Mouse (Mus musculus) midbrain, embryonic 16.5 days (tissue): Measurements from ENCODE around the gene Cdr2. TPM values are rescaled to one million over a fixed set of nuclear protein-coding genes. Genes with fewer than 3 reads are reported as not detected.
"Not testable (repeated sequence)": the region's sequence is repeated elsewhere in the genome, so short reads cannot be mapped to it uniquely, and the experiment has no call there.

ENCODE experiments used
- ATAC-seq: fragments of 200-750 bp; cut with Nextera tagmentation; 2 replicates; pipeline ENCODE4 v1.8.0; 2017; ENCODE audit warnings: moderate TSS enrichment
- H3K27ac ChIP-seq: fragments of 300-500 bp; sonication (generic); 2 replicates; pipeline ENCODE4 v1.5.1; 2014; ENCODE audit warnings: mild to moderate bottlenecking, low read length, mixed read lengths
- H3K27me3 ChIP-seq: fragments of 300-500 bp; sonication (generic); 2 replicates; pipeline ENCODE4 v1.6.1; 2014; ENCODE audit warnings: low read depth, low read length, mixed read lengths; ENCODE audit not compliant: control insufficient read depth, insufficient read depth
- H3K36me3 ChIP-seq: fragments of 300-500 bp; sonication (generic); 2 replicates; pipeline ENCODE4 v1.6.1; 2014; ENCODE audit warnings: mild to moderate bottlenecking, low read length, moderate library complexity, mixed read lengths; ENCODE audit not compliant: control insufficient read depth, insufficient read depth
- H3K4me1 ChIP-seq: fragments of 300-500 bp; sonication (generic); 2 replicates; pipeline ENCODE4 v1.6.1; 2014; ENCODE audit warnings: mild to moderate bottlenecking, low read length, mixed read lengths; ENCODE audit not compliant: control insufficient read depth, insufficient read depth
- H3K4me2 ChIP-seq: fragments of 300-500 bp; sonication (generic); 2 replicates; pipeline ENCODE4 v1.6.1; 2014; ENCODE audit warnings: mild to moderate bottlenecking, low read length, mixed read lengths
- H3K4me3 ChIP-seq: fragments of 300-500 bp; sonication (generic); 2 replicates; pipeline ENCODE4 v1.5.1; 2014; ENCODE audit warnings: low read depth, mild to moderate bottlenecking, low read length, moderate library complexity, mixed read lengths
- H3K9ac ChIP-seq: fragments of 300-500 bp; sonication (generic); 2 replicates; pipeline ENCODE4 v1.6.1; 2014; ENCODE audit warnings: low read depth, low read length, mixed read lengths
- H3K9me3 ChIP-seq: fragments of 300-500 bp; sonication (generic); replicated peaks from 2 replicates; pipeline ENCODE4 v1.6.1; 2014; ENCODE audit warnings: mild to moderate bottlenecking, low read length, mixed read lengths; ENCODE audit not compliant: control insufficient read depth, poor library complexity, severe bottlenecking
- WGBS: fragments of 180-500 bp; shearing (Covaris S2); extraction: QIAGEN DNeasy Blood & Tissue Kit; methylation state at CpG from one replicate; pipeline ENCODE4 v1.1.7; 2014; 5-methylcytosine and 5-hydroxymethylcytosine counted together
- polyA plus RNA-seq: library from polyadenylated mRNA; unstranded; fragments of >200 nt; fragmentation: Nextera tagmentation; extraction: Ambion mirVana; gene quantifications from 2 replicates; pipeline ENCODE4 v1.2.1, GENCODE M21; 2015

The Cdr2 gene
- polyA plus RNA-seq: 12.6 and 14.6 TPM in 2 replicates

- Histone ChIP-seq H3K9ac (peak within 1 kb of the TSS; percentile 76), H3K27me3 (no peaks in the 10 kb centered on the region), H3K4me3 (peak within 1 kb of the TSS; percentile 97), H3K27ac (peak within 1 kb of the TSS; percentile 78), H3K4me1 (peaks cover 25% of the 10 kb centered on the region), H3K36me3 (no peaks in the 10 kb centered on the region), H3K9me3 (no peaks in the 10 kb centered on the region), H3K4me2 (peak within 1 kb of the TSS; percentile 96)
- ATAC-seq: peak; percentile 98
- under 1% methylated on average over 46 of the region's 46 CpGs for WGBS
These were observed at the start of gene Cdr2, which contains the start of gene Mfsd13b for GRCm38 (mm10) chr7:120982200-120982841. Gene Cdr2, minus strand, starts transcription at chr7:120982312. Gene Mfsd13b, plus strand, starts transcription at chr7:120982509.

GRCm38 (mm10) chr7:121029947-121030346 lies 47.8 kb upstream of the Cdr2 start:
- not testable (repeated sequence) for ATAC-seq, H3K9me3 ChIP-seq, H3K36me3 ChIP-seq, H3K4me3 ChIP-seq, H3K27ac ChIP-seq, H3K4me1 ChIP-seq, H3K9ac ChIP-seq, H3K4me2 ChIP-seq, H3K27me3 ChIP-seq

GRCm38 (mm10) chr7:121026300-121026699 lies 44.2 kb upstream of the Cdr2 start:
- Histone ChIP-seq H3K9ac (no peak overlapping the region), H3K36me3 (no peaks in the 10 kb centered on the region), H3K9me3 (no peaks in the 10 kb centered on the region), H3K4me3 (no peak overlapping the region), H3K4me1 (no peaks in the 10 kb centered on the region), H3K4me2 (no peak overlapping the region), H3K27me3 (no peaks in the 10 kb centered on the region), H3K27ac (no peak overlapping the region)
- no peak for ATAC-seq
- 68% methylated on average over 3 of the region's 3 CpGs for WGBS

GRCm38 (mm10) chr7:121025221-121026008 lies 43.3 kb upstream of the Cdr2 start:
- 82% methylated on average over 6 of the region's 6 CpGs for WGBS
- no peak overlapping the region for H3K4me3 ChIP-seq
- H3K4me1 ChIP-seq: no peaks in the 10 kb centered on the region
- no peak overlapping the region for H3K9ac ChIP-seq
- no peaks in the 10 kb centered on the region for H3K36me3 ChIP-seq
- H3K4me2 ChIP-seq: no peak overlapping the region
- H3K9me3 ChIP-seq: no peaks in the 10 kb centered on the region
- H3K27ac ChIP-seq: no peak overlapping the region
- ATAC-seq: no peak
- no peaks in the 10 kb centered on the region for H3K27me3 ChIP-seq

- no peaks in the 10 kb centered on the region for H3K27me3 ChIP-seq
- 40% methylated on average over 8 of the region's 8 CpGs for WGBS
These were observed 38.2 kb upstream of the Cdr2 start for GRCm38 (mm10) chr7:121020277-121020676.

GRCm38 (mm10) chr7:121018778-121019177 lies 36.7 kb upstream of the Cdr2 start:
- no peaks in the 10 kb centered on the region for H3K4me1 ChIP-seq
- H3K9me3 ChIP-seq: no peaks in the 10 kb centered on the region
- H3K36me3 ChIP-seq: no peaks in the 10 kb centered on the region
- H3K27me3 ChIP-seq: no peaks in the 10 kb centered on the region
- H3K4me3 ChIP-seq: no peak overlapping the region
- 91% methylated on average over 3 of the region's 3 CpGs for WGBS
- ATAC-seq: no peak
- no peak overlapping the region for H3K27ac ChIP-seq
- H3K9ac ChIP-seq: no peak overlapping the region
- H3K4me2 ChIP-seq: no peak overlapping the region

More at GRCm38 (mm10) chr7:121020277-121020676, 38.2 kb upstream of the Cdr2 start:
- Histone ChIP-seq H3K36me3 (no peaks in the 10 kb centered on the region), H3K27ac (no peak overlapping the region), H3K4me3 (no peak overlapping the region), H3K9ac (no peak overlapping the region), H3K9me3 (no peaks in the 10 kb centered on the region), H3K4me1 (no peaks in the 10 kb centered on the region), H3K4me2 (no peak overlapping the region)
- ATAC-seq: no peak

GRCm38 (mm10) chr7:121014486-121014885 lies 32.4 kb upstream of the Cdr2 start:
- no peaks in the 10 kb centered on the region for H3K36me3 ChIP-seq
- H3K4me2 ChIP-seq: no peak overlapping the region
- WGBS: 92% methylated on average over 10 of the region's 10 CpGs
- no peaks in the 10 kb centered on the region for H3K9me3 ChIP-seq
- peaks cover 3% of the 10 kb centered on the region; the same call in 1 of the 2 replicates for H3K4me1 ChIP-seq
- no peak for ATAC-seq
- H3K27me3 ChIP-seq: no peaks in the 10 kb centered on the region
- no peak overlapping the region for H3K9ac ChIP-seq
- H3K27ac ChIP-seq: no peak overlapping the region
- no peak overlapping the region for H3K4me3 ChIP-seq

- H3K4me2 ChIP-seq: no peak overlapping the region
- WGBS: 50% methylated on average over 10 of the region's 10 CpGs
- no peaks in the 10 kb centered on the region for H3K27me3 ChIP-seq
- H3K36me3 ChIP-seq: no peaks in the 10 kb centered on the region
- peak overlapping the region; percentile 37 for H3K27ac ChIP-seq
- H3K4me3 ChIP-seq: no peak overlapping the region
- peak; percentile 45; the same call in 1 of the 2 replicates for ATAC-seq
- H3K9me3 ChIP-seq: no peaks in the 10 kb centered on the region
- peaks cover 3% of the 10 kb centered on the region; the same call in 1 of the 2 replicates for H3K4me1 ChIP-seq
- H3K9ac ChIP-seq: no peak overlapping the region
These were observed 29.9 kb upstream of the Cdr2 start for GRCm38 (mm10) chr7:121011794-121012689.
